Comparison of ENCODE assay signal across 8 mouse cellular contexts in genomic region chr5:136962966-136963540, GRCm38 (mm10). TPM values are rescaled to one million over a fixed set of nuclear protein-coding genes. Genes with fewer than 3 reads are reported as not detected.
DNase-seq lines count a peak whose midpoint lies in the region; ATAC-seq and TF ChIP-seq lines count a peak whose summit lies in the region.

No protein-coding gene starts in this region.

- H3K79me3 ChIP-seq in C2C12 (ENCODE audit: low read depth): peaks cover 6% of the 10 kb centered on the region

- peak overlapping the region; percentile 98 for H3K27ac ChIP-seq in gastrocnemius, adult 2 months
- peak overlapping the region; percentile 83 for H3K27ac ChIP-seq in forebrain, embryonic 14.5 days (ENCODE audit: low read depth, low read length)
- H3K27ac ChIP-seq in liver, embryonic 15.5 days (replicated peaks): peak overlapping the region; percentile 92

- peaks cover 6% of the 10 kb centered on the region; the same call in 1 of the 2 replicates for H3K4me1 ChIP-seq in forebrain, embryonic 14.5 days (ENCODE audit: control insufficient read depth, insufficient read depth, low read length)
- peaks cover 67% of the 10 kb centered on the region for H3K4me1 ChIP-seq in liver, embryonic 15.5 days (replicated peaks)

- H3K4me2 ChIP-seq in forebrain, embryonic 14.5 days (ENCODE audit: low read length): peak overlapping the region; percentile 93
- H3K4me2 ChIP-seq in liver, embryonic 15.5 days: peak overlapping the region; percentile 79

- TF ChIP-seq CTCF in gastrocnemius, adult 2 months (IDR thresholded peaks at IDR 0.05): no peak
- TF ChIP-seq CTCF in C2C12 (IDR thresholded peaks at IDR 0.05; ENCODE audit: control insufficient read depth, insufficient read depth, insufficient read length): no peak

- peak overlapping the region; percentile 95 for H3K4me3 ChIP-seq in gastrocnemius, adult 2 months
- no peak overlapping the region for H3K4me3 ChIP-seq in C2C12 (ENCODE audit: insufficient read depth, poor library complexity, severe bottlenecking)
- H3K4me3 ChIP-seq in forebrain, embryonic 14.5 days (ENCODE audit: low read depth, low read length): peak overlapping the region; percentile 64
- peak overlapping the region; percentile 79 for H3K4me3 ChIP-seq in liver, embryonic 15.5 days (replicated peaks)

- peaks cover 52% of the 10 kb centered on the region for H3K79me2 ChIP-seq in C2C12 (ENCODE audit: control insufficient read depth, insufficient read depth)

- no peak for ATAC-seq in forebrain, embryonic 14.5 days
- no peak for ATAC-seq in liver, embryonic 15.5 days (ENCODE audit: insufficient read depth)
- no peak for ATAC-seq in activated CD4-positive, CD25-positive, alpha-beta regulatory T cell, adult 4 months

- intact Hi-C loops in gastrocnemius, adult 2 months (cut with DNase I): no loop called here
- intact Hi-C loops in gastrocnemius, postnatal 36 days (cut with DNase I): no loop called here

- peak; percentile 32 for DNase-seq in gastrocnemius, adult 2 months
- no peak for DNase-seq in gastrocnemius, postnatal 36 days
- no peak for DNase-seq in forebrain, embryonic 14.5 days (ENCODE audit: low spot score)
- no peak for DNase-seq in frontal cortex, postnatal 36 days (ENCODE audit: low spot score in 2 of 2)
- no peak for DNase-seq in retina, embryonic 14.5 days (ENCODE audit: low spot score)

- 72% methylated on average over 8 of the region's 8 CpGs for WGBS in forebrain, embryonic 14.5 days
- WGBS in liver, embryonic 15.5 days (ENCODE audit: insufficient replicate concordance): 65% methylated on average over 8 of the region's 8 CpGs

- H3K9ac ChIP-seq in forebrain, embryonic 14.5 days (ENCODE audit: low read length): peak overlapping the region; percentile 70
- peak overlapping the region; percentile 82 for H3K9ac ChIP-seq in liver, embryonic 15.5 days

- H3K9me3 ChIP-seq in forebrain, embryonic 14.5 days (replicated peaks; ENCODE audit: control insufficient read depth, low read length): no peaks in the 10 kb centered on the region
- H3K9me3 ChIP-seq in liver, embryonic 15.5 days (replicated peaks): no peaks in the 10 kb centered on the region

- H3K36me3 ChIP-seq in C2C12 (ENCODE audit: control insufficient read depth, insufficient read depth): peaks cover 36% of the 10 kb centered on the region
- peaks cover 38% of the 10 kb centered on the region for H3K36me3 ChIP-seq in forebrain, embryonic 14.5 days (ENCODE audit: control insufficient read depth, insufficient read depth, low read length)
- H3K36me3 ChIP-seq in liver, embryonic 15.5 days (replicated peaks): peaks cover 41% of the 10 kb centered on the region

- H3ac ChIP-seq in C2C12 (ENCODE audit: control insufficient read depth, insufficient read length, low read depth): peak overlapping the region; percentile 38

- no peaks in the 10 kb centered on the region for H3K27me3 ChIP-seq in C2C12 (ENCODE audit: control insufficient read depth, insufficient read depth, insufficient read length)
- H3K27me3 ChIP-seq in forebrain, embryonic 14.5 days (replicated peaks; ENCODE audit: control insufficient read depth, insufficient read depth, low read length): no peaks in the 10 kb centered on the region
- H3K27me3 ChIP-seq in liver, embryonic 15.5 days: no peaks in the 10 kb centered on the region

TF ChIP-seq in C2C12, 6 proteins besides CTCF, POLR2A, EP300 and RAD21:
- TF ChIP-seq MYOG (IDR thresholded peaks at IDR 0.05; ENCODE audit: control insufficient read depth, extremely low read depth, insufficient read length) (no peak), MAX (IDR thresholded peaks at IDR 0.05) (no peak), FOSL1 (IDR thresholded peaks at IDR 0.05; ENCODE audit: insufficient read depth, low read length, poor library complexity, severe bottlenecking) (no peak), USF1 (IDR thresholded peaks at IDR 0.05; ENCODE audit: low read depth) (no peak)

RNA-seq across cellular contexts. Expression of gene Cldn15, which starts 3.4 kb away (rescaled TPM):
- 1 to 10 TPM; 2.1 to 2.3 TPM for total RNA-seq in gastrocnemius, adult 2 months (2021)
- total RNA-seq in gastrocnemius, postnatal 36 days (2021): 1 to 10 TPM; 1.7 to 1.8 TPM
- 5.1 TPM for polyA plus RNA-seq in C2C12 (2012; fragmentation: generic; extraction: Trizol)
- 0.11 TPM in 1 of 2 replicates, not detected in the other for polyA plus RNA-seq in forebrain, embryonic 14.5 days (2014; fragmentation: Nextera tagmentation; extraction: Ambion mirVana)
- polyA plus RNA-seq in liver, embryonic 15.5 days (2015; fragmentation: Nextera tagmentation; extraction: Ambion mirVana): 5.9 and 8.1 TPM in 2 replicates
- polyA plus RNA-seq in activated CD4-positive, CD25-positive, alpha-beta regulatory T cell, adult 4 months (2017; shearing (Covaris generic)): not detected

RNA-seq across cellular contexts. Expression of gene Fis1, which starts 10.0 kb away (rescaled TPM):
- 100 to 1,000 TPM; 179 to 181 TPM for total RNA-seq in gastrocnemius, adult 2 months (2021)
- 100 to 1,000 TPM; 149 to 165 TPM for total RNA-seq in gastrocnemius, postnatal 36 days (2021)
- 311 TPM for polyA plus RNA-seq in C2C12 (2012; fragmentation: generic; extraction: Trizol)
- 432 and 495 TPM in 2 replicates for polyA plus RNA-seq in forebrain, embryonic 14.5 days (2014; fragmentation: Nextera tagmentation; extraction: Ambion mirVana)
- 190 and 201 TPM in 2 replicates for polyA plus RNA-seq in liver, embryonic 15.5 days (2015; fragmentation: Nextera tagmentation; extraction: Ambion mirVana)
- 100 to 1,000 TPM; 446 to 499 TPM for polyA plus RNA-seq in activated CD4-positive, CD25-positive, alpha-beta regulatory T cell, adult 4 months (2017; shearing (Covaris generic))

RNA-seq across cellular contexts. Expression of gene Plod3, which starts 23.8 kb away (rescaled TPM):
- total RNA-seq in gastrocnemius, adult 2 months (2021): 10 to 100 TPM; 15.2 to 20.6 TPM
- total RNA-seq in gastrocnemius, postnatal 36 days (2021): 10 to 100 TPM; 19.5 to 22.2 TPM
- 140 TPM for polyA plus RNA-seq in C2C12 (2012; fragmentation: generic; extraction: Trizol)
- 21.7 and 22.2 TPM in 2 replicates for polyA plus RNA-seq in forebrain, embryonic 14.5 days (2014; fragmentation: Nextera tagmentation; extraction: Ambion mirVana)
- 15.3 and 19.0 TPM in 2 replicates for polyA plus RNA-seq in liver, embryonic 15.5 days (2015; fragmentation: Nextera tagmentation; extraction: Ambion mirVana)
- polyA plus RNA-seq in activated CD4-positive, CD25-positive, alpha-beta regulatory T cell, adult 4 months (2017; shearing (Covaris generic)): 1 to 10 TPM; 2.6 to 6.0 TPM

RNA-seq across cellular contexts. Expression of gene Znhit1, which starts 24.8 kb away (rescaled TPM):
- 10 to 100 TPM; 61.2 to 79.6 TPM for total RNA-seq in gastrocnemius, adult 2 months (2021)
- 10 to 100 TPM; 58.3 to 63.2 TPM for total RNA-seq in gastrocnemius, postnatal 36 days (2021)
- polyA plus RNA-seq in C2C12 (2012; fragmentation: generic; extraction: Trizol): 101 TPM
- 125 and 136 TPM in 2 replicates for polyA plus RNA-seq in forebrain, embryonic 14.5 days (2014; fragmentation: Nextera tagmentation; extraction: Ambion mirVana)
- 50.6 and 53.4 TPM in 2 replicates for polyA plus RNA-seq in liver, embryonic 15.5 days (2015; fragmentation: Nextera tagmentation; extraction: Ambion mirVana)
- 10 to 100 TPM; 56.5 to 66.5 TPM for polyA plus RNA-seq in activated CD4-positive, CD25-positive, alpha-beta regulatory T cell, adult 4 months (2017; shearing (Covaris generic))

RNA-seq across cellular contexts. Expression of gene Ift22, which starts 55.1 kb away (rescaled TPM):
- total RNA-seq in gastrocnemius, adult 2 months (2021): 1 to 10 TPM; 5.4 to 5.8 TPM
- 1 to 10 TPM; 4.2 to 5.9 TPM for total RNA-seq in gastrocnemius, postnatal 36 days (2021)
- 21.6 TPM for polyA plus RNA-seq in C2C12 (2012; fragmentation: generic; extraction: Trizol)
- polyA plus RNA-seq in forebrain, embryonic 14.5 days (2014; fragmentation: Nextera tagmentation; extraction: Ambion mirVana): 137 and 158 TPM in 2 replicates
- 7.5 and 9.0 TPM in 2 replicates for polyA plus RNA-seq in liver, embryonic 15.5 days (2015; fragmentation: Nextera tagmentation; extraction: Ambion mirVana)
- 1 to 10 TPM; 7.4 to 9.7 TPM for polyA plus RNA-seq in activated CD4-positive, CD25-positive, alpha-beta regulatory T cell, adult 4 months (2017; shearing (Covaris generic))
